In the genomic region with DNA sequence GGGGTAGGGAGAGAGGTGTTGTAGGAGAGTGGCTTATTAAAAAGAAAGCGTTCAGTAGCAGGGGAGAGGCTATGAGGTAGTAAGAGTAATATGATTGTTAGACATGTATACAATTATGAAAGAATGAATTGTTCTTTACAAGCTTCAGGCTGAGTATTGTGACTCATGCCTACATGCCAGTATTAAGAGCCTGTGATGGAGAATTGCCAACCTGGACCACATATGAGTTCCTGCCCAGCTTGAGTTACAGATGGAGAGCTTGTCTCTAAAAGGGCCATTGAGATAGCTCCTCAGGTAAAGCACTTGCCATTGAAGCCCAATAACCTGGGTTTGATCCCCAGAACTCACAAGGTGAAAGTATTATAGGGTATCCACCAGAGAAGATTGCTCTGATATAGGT, we compare ENCODE assay signal across 22 mouse cellular contexts. TPM values are rescaled to one million over a fixed set of nuclear protein-coding genes. Genes with fewer than 3 reads are reported as not detected.
DNase-seq lines count a peak whose midpoint lies in the region; ATAC-seq lines count a peak whose summit lies in the region.
"Had no signal": no experiment of that assay in that cellular context is flagged by ENCODE, and none has a peak within 500 bp of the region (broad histone marks: within the 10 kb centered on the region; RNA-seq: fewer than 3 reads in every experiment).

No protein-coding gene starts in this region.

- 90% methylated on average over 1 of the region's 1 CpGs for WGBS in kidney, embryonic 14.5 days

- no peaks in the 10 kb centered on the region for H3K27me3 ChIP-seq in kidney, embryonic 14.5 days (ENCODE audit: control insufficient read depth, insufficient read depth, low read length)

- no peak overlapping the region for H3K27ac ChIP-seq in kidney, embryonic 14.5 days (ENCODE audit: low read depth, low read length)

- intact Hi-C loops in heart, postnatal 14 days (cut with DNase I) = no loop called here
- intact Hi-C loops in left cerebral cortex, postnatal 4 days (cut with DNase I) = no loop called here

- no peaks in the 10 kb centered on the region for H3K9me3 ChIP-seq in kidney, embryonic 14.5 days (ENCODE audit: control insufficient read depth, low read length)

- peak; percentile 28 for DNase-seq in heart, adult 11 months
- DNase-seq in heart, postnatal 14 days = no peak
- DNase-seq in 3T3-L1 (ENCODE audit: low read depth, low spot score) (peak; percentile 63), NIH3T3 (ENCODE audit: low read depth) (peak; percentile 63)
- no peak for DNase-seq in left cerebral cortex, postnatal 4 days
- DNase-seq: adrenal gland, adult 2 months; adrenal gland, adult 8-10 months; adrenal gland, postnatal 10 days; adrenal gland, postnatal 14 days; adrenal gland, postnatal 25 days; adrenal gland, postnatal 36 days; B cell, adult 2 months; cerebellum, adult 11 months; cerebellum, adult 11-12 months; cerebellum, adult 18-20 months; cerebellum, adult 2 months; cerebellum, adult 8-10 months had no signal

- no peak overlapping the region for H3K4me2 ChIP-seq in kidney, embryonic 14.5 days (replicated peaks; ENCODE audit: low read depth, low read length)

- no peaks in the 10 kb centered on the region for H3K4me1 ChIP-seq in kidney, embryonic 14.5 days (ENCODE audit: control insufficient read depth, insufficient read depth, low read length)

- ATAC-seq in kidney, embryonic 14.5 days (ENCODE audit: low FRiP score, low TSS enrichment) = no peak
- ATAC-seq: activated CD4-positive, CD25-positive, alpha-beta regulatory T cell, adult 4 months; CD4-positive, CD25-positive, alpha-beta regulatory T cell, adult 4 months; Patski had no signal

- H3K36me3 ChIP-seq in kidney, embryonic 14.5 days (ENCODE audit: control insufficient read depth, insufficient read depth, low read length) = no peaks in the 10 kb centered on the region
- H3K36me3 ChIP-seq: G1E had no signal

- H3K4me3 ChIP-seq in kidney, embryonic 14.5 days (ENCODE audit: low read length) = no peak overlapping the region

- no peak overlapping the region for H3K9ac ChIP-seq in kidney, embryonic 14.5 days (ENCODE audit: low read depth, low read length)

RNA-seq across cellular contexts. Expression of gene Rlf, which starts 8.3 kb away (rescaled TPM):
- 10 to 100 TPM; 15.6 to 16.9 TPM for total RNA-seq in heart, postnatal 14 days (2021)
- polyA plus RNA-seq in kidney, embryonic 14.5 days (2014; fragmentation: Nextera tagmentation; extraction: Ambion mirVana) = 15.4 and 26.2 TPM in 2 replicates
- total RNA-seq in left cerebral cortex, postnatal 4 days (2021) = 10 to 100 TPM; 35.8 to 36.2 TPM

Comparison
In these comparisons a context has a peak if more than half of its experiments do, and no peak if none do; other contexts are left out.
1. DNase-seq: peak in heart, adult 11 months (single experiment), 3T3-L1 (single experiment) and NIH3T3 (single experiment); none in heart, postnatal 14 days (0 of 2) and left cerebral cortex, postnatal 4 days (single experiment).